Mouse (Mus musculus): Measurements from ENCODE around the gene Limd1. TPM values are rescaled to one million over a fixed set of nuclear protein-coding genes. Genes with fewer than 3 reads are reported as not detected.

Limd1 gene
- polyA plus RNA-seq, 1 experiment from 2014 or later, result 43.3 TPM

DNA sequence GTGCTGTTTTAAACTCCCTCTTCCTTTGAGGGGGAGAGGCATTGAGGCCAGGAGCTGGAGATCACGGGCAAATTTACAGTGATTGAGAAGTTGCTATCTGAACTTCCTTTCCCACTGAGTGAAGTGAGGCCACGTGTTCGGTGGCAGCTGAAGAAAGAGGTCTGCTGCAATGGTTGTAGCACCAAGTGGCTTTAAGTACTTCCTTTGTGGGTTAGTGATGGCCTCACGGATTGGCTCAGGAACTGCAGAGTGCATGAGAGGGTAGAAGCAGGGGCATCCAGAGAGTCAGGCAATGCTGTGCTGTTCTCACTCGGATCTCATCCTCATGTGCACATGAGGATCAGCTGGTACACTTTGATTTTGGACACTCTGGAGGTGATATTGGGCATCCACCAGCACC lies 19.4 kb downstream of the Limd1 start:
- DNase-seq (ENCODE audit: low spot score), result no peak
- no peak overlapping the region for H3K27ac ChIP-seq
- no peak overlapping the region for H3K4me2 ChIP-seq (ENCODE audit: low read length)
- ATAC-seq (replicated peaks; ENCODE audit: low FRiP score, low read depth), result no peak
- no peak for TF ChIP-seq CTCF (IDR thresholded peaks at IDR 0.05; ENCODE audit: low read depth)
- H3K4me3 ChIP-seq (replicated peaks; ENCODE audit: low read depth, low read length), result no peak overlapping the region
- no peaks in the 10 kb centered on the region for H3K27me3 ChIP-seq (ENCODE audit: insufficient read depth, low read length)
- no peaks in the 10 kb centered on the region for H3K9me3 ChIP-seq (replicated peaks; ENCODE audit: low read length)
- H3K9ac ChIP-seq (ENCODE audit: low read depth, low read length), result no peak overlapping the region
- no peaks in the 10 kb centered on the region; the same call in 1 of the 2 replicates for H3K4me1 ChIP-seq (replicated peaks; ENCODE audit: insufficient read depth, low read length)
- 59% methylated on average over 5 of the region's 5 CpGs for WGBS
- peaks cover 3% of the 10 kb centered on the region; the same call in 1 of the 2 replicates for H3K36me3 ChIP-seq (ENCODE audit: insufficient read depth, low read length)

DNA sequence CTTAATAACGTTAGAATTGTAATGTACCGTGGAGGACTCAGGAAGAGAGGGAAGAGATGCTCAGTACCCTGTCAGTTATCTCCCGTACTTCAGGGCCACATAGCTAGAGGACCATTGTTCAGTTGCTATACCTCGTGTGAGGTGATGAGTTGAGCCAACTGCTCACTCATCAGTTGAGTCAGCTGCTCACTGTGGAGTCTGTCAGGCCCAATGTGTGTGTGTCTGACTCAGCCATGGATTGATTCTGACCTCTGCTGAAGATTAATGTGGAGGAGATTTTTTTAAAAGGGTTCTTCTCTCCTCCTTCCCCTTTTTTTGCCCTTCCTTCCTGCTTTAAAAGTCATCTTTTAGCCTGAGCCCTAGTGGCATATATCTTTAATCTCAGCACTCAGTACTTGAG lies 22.0 kb downstream of the Limd1 start:
- no peak for TF ChIP-seq CTCF (IDR thresholded peaks at IDR 0.05; ENCODE audit: low read depth)
- WGBS, result 89% methylated on average over 4 of the region's 4 CpGs
- ATAC-seq (replicated peaks; ENCODE audit: low FRiP score, low read depth), result no peak
- Histone ChIP-seq H3K27me3 (ENCODE audit: insufficient read depth, low read length) (no peaks in the 10 kb centered on the region), H3K27ac (no peak overlapping the region), H3K9me3 (replicated peaks; ENCODE audit: low read length) (no peaks in the 10 kb centered on the region), H3K4me3 (replicated peaks; ENCODE audit: low read depth, low read length) (no peak overlapping the region), H3K9ac (ENCODE audit: low read depth, low read length) (no peak overlapping the region), H3K36me3 (ENCODE audit: insufficient read depth, low read length) (peaks cover 5% of the 10 kb centered on the region; the same call in 1 of the 2 replicates), H3K4me1 (replicated peaks; ENCODE audit: insufficient read depth, low read length) (peaks cover under 1% of the 10 kb centered on the region; the same call in 1 of the 2 replicates), H3K4me2 (ENCODE audit: low read length) (no peak overlapping the region)
- no peak for DNase-seq (ENCODE audit: low spot score)

DNA sequence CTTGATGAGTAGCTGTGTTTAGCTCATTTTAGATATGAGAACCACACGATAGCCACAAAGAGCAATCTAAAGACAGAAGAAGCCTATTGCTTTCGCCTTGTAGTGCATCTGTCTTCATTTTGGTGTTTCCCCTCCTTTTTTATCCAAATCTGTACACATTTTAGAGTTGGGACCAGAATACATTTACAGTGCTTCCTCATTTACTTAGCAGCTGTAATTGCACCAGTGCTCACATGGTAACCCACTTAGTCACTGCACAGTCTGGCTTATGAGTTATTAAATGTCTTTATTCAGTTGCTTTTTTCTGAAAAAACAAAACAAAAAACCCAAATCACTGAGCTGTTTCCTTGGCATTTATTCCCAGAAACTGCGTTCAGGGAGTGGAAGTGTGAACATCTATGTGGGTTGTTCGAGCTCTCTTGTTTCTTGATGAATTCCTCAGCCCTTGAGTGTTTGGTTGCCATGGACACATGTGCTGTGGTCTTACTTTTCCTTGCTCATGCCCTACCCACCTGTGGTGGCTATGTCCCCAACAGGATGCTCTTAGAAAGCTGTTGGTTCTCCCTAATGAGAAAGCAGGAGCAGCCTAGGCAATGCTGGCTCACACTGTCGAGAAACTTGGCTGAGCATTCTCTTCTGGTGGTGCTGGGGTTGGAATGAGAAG lies 24.8 kb downstream of the Limd1 start:
- Histone ChIP-seq H3K9ac (ENCODE audit: low read depth, low read length) (no peak overlapping the region), H3K4me1 (replicated peaks; ENCODE audit: insufficient read depth, low read length) (peaks cover 9% of the 10 kb centered on the region; the same call in 1 of the 2 replicates), H3K9me3 (replicated peaks; ENCODE audit: low read length) (no peaks in the 10 kb centered on the region), H3K36me3 (ENCODE audit: insufficient read depth, low read length) (peaks cover 5% of the 10 kb centered on the region; the same call in 1 of the 2 replicates), H3K4me3 (replicated peaks; ENCODE audit: low read depth, low read length) (no peak overlapping the region), H3K27me3 (ENCODE audit: insufficient read depth, low read length) (no peaks in the 10 kb centered on the region), H3K27ac (no peak overlapping the region), H3K4me2 (ENCODE audit: low read length) (no peak overlapping the region)
- TF ChIP-seq CTCF (IDR thresholded peaks at IDR 0.05; ENCODE audit: low read depth), result no peak
- WGBS, result 80% methylated on average over 5 of the region's 5 CpGs
- ATAC-seq (replicated peaks; ENCODE audit: low FRiP score, low read depth) (no peak), DNase-seq (ENCODE audit: low spot score) (no peak)

DNA sequence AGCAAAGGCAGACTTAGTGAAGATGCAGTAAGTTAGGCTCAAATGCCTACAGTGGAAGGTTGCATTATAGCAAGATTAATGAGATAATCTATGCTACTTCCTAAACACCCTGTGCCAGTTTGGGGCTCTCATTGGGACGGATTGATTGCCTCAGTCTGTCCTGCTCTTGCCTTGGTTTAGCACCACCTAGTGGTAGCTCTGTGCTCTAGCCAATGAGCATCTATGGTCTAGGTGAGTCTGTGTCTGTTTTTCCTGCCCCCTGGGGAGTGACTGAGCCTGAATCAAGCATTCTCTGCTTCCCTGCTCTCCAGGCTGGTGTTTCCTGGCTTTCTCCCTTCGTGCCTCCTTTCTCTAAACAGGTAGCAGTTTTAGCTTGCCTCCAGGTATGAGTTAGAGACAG lies 25.8 kb downstream of the Limd1 start:
- WGBS, result 27% methylated on average over 2 of the region's 2 CpGs
- ATAC-seq (replicated peaks; ENCODE audit: low FRiP score, low read depth), result peak; percentile 81
- peaks cover 5% of the 10 kb centered on the region; the same call in 1 of the 2 replicates for H3K36me3 ChIP-seq (ENCODE audit: insufficient read depth, low read length)

DNA sequence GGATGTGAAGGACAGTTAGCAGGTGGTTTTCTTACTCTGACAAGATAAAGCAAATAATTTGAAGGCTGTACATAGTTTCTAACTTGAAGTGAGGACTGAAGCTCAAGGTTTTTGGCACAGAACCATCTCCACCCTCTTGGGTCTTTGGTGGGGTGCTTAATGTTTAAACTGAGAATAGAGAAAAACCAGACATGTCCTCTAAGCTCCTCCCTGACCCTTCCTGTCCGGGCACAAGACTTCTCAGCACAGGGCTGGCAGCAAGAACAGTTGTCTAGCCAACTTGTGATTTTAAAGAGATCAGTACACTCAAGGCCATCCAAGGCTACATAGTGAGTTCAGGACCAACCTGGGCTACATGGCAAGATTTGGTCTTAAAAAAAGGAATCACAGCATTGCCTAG lies 27.1 kb downstream of the Limd1 start:
- Histone ChIP-seq H3K4me2 (ENCODE audit: low read length) (no peak overlapping the region), H3K36me3 (ENCODE audit: insufficient read depth, low read length) (peaks cover 5% of the 10 kb centered on the region; the same call in 1 of the 2 replicates), H3K27ac (peak overlapping the region; percentile 34; the same call in 1 of the 2 replicates), H3K4me1 (replicated peaks; ENCODE audit: insufficient read depth, low read length) (peaks cover 13% of the 10 kb centered on the region; the same call in 1 of the 2 replicates), H3K4me3 (replicated peaks; ENCODE audit: low read depth, low read length) (no peak overlapping the region), H3K27me3 (ENCODE audit: insufficient read depth, low read length) (no peaks in the 10 kb centered on the region), H3K9me3 (replicated peaks; ENCODE audit: low read length) (no peaks in the 10 kb centered on the region), H3K9ac (ENCODE audit: low read depth, low read length) (no peak overlapping the region)
- DNase-seq (ENCODE audit: low spot score), result no peak
- ATAC-seq (replicated peaks; ENCODE audit: low FRiP score, low read depth), result no peak
- 39% methylated on average over 1 of the region's 1 CpGs for WGBS
- TF ChIP-seq CTCF (IDR thresholded peaks at IDR 0.05; ENCODE audit: low read depth), result no peak

More for the DNA sequence above, 25.8 kb downstream of the Limd1 start:
- no peak overlapping the region for H3K9ac ChIP-seq (ENCODE audit: low read depth, low read length)
- peaks cover 9% of the 10 kb centered on the region; the same call in 1 of the 2 replicates for H3K4me1 ChIP-seq (replicated peaks; ENCODE audit: insufficient read depth, low read length)
- H3K27me3 ChIP-seq (ENCODE audit: insufficient read depth, low read length), result no peaks in the 10 kb centered on the region
- DNase-seq (ENCODE audit: low spot score), result peak; percentile 84
- H3K4me3 ChIP-seq (replicated peaks; ENCODE audit: low read depth, low read length), result no peak overlapping the region
- TF ChIP-seq CTCF (IDR thresholded peaks at IDR 0.05; ENCODE audit: low read depth), result peak; percentile 93
- H3K4me2 ChIP-seq (ENCODE audit: low read length), result no peak overlapping the region
- H3K9me3 ChIP-seq (replicated peaks; ENCODE audit: low read length), result no peaks in the 10 kb centered on the region
- no peak overlapping the region for H3K27ac ChIP-seq

DNA sequence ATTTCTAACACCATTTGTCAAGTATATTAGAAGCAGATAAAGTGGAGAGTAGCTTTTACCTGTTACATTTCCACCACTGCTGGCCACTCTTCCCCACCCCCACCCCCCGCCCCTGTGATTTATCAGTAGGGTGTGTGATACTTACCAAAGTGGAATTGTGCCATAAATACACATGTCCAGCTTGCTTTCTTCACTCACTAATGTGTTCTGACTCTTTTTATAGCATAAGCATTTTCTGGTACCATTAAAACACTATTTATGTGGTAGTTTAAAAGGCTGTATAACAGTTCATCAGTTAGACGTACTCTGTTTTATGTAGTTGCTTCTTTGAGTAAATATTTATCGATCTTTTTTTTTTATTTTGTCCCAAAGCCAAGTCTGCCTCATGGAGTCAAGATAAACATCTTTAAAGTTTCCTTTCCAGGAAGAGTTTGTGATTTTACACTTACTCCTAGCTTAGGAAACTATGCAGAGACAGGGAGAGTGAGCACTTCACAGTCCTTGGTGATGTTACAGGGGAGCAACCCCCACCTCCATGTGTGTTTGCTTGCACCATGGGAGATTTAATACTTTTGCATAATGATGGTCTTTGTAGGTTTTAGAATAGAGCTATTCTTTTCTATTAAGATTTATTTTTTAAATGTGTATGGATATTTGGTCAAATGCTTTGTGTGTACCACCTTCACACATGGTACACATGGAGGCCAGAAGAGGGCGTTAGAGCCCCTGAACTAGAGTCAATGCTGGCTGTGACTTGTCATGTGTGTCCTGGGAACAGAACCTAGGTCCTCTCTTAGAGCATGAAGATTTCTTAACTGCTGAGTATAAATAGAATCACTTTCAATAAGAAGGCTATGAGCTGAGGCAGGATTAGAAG lies 28.0 kb downstream of the Limd1 start:
- no peak for ATAC-seq (replicated peaks; ENCODE audit: low FRiP score, low read depth)
- Histone ChIP-seq H3K9me3 (replicated peaks; ENCODE audit: low read length) (no peaks in the 10 kb centered on the region), H3K4me3 (replicated peaks; ENCODE audit: low read depth, low read length) (no peak overlapping the region), H3K4me2 (ENCODE audit: low read length) (no peak overlapping the region), H3K27me3 (ENCODE audit: insufficient read depth, low read length) (no peaks in the 10 kb centered on the region), H3K4me1 (replicated peaks; ENCODE audit: insufficient read depth, low read length) (peaks cover 13% of the 10 kb centered on the region; the same call in 1 of the 2 replicates), H3K9ac (ENCODE audit: low read depth, low read length) (no peak overlapping the region), H3K27ac (peak overlapping the region; percentile 32; the same call in 1 of the 2 replicates), H3K36me3 (ENCODE audit: insufficient read depth, low read length) (peaks cover 5% of the 10 kb centered on the region; the same call in 1 of the 2 replicates)
- 50% methylated on average over 4 of the region's 4 CpGs for WGBS
- peak; percentile 33; the same call in 1 of the 2 replicates for TF ChIP-seq CTCF (IDR thresholded peaks at IDR 0.05; ENCODE audit: low read depth)
- DNase-seq (ENCODE audit: low spot score), result peak; percentile 87

Measured in kidney, postnatal 0 days (tissue).